Mouse (Mus musculus) kidney, postnatal 0 days (tissue): ENCODE results near the gene Prmt1. TPM values are rescaled to one million over a fixed set of nuclear protein-coding genes. Genes with fewer than 3 reads are reported as not detected.

Experiments used
- ATAC-seq: fragments of 200-750 bp; cut with Nextera tagmentation; replicated peaks from 2 replicates; pipeline ENCODE4 v1.8.0; 2017; ENCODE audit warnings: low read depth, moderate number of reproducible peaks, moderate TSS enrichment, moderate library complexity; ENCODE audit not compliant: low FRiP score
- DNase-seq: peaks from one replicate; pipeline ENCODE4 v3.0.0-alpha.2; 2016; ENCODE audit warnings: low spot score
- H3K27ac ChIP-seq: fragments of 300-500 bp; sonication (generic); 2 replicates; pipeline ENCODE4 v1.5.1; 2014; ENCODE audit warnings: mild to moderate bottlenecking
- H3K27me3 ChIP-seq: fragments of 300-500 bp; sonication (generic); 2 replicates; pipeline ENCODE4 v1.6.1; 2014; ENCODE audit warnings: low read length, mixed read lengths; ENCODE audit not compliant: insufficient read depth
- H3K36me3 ChIP-seq: fragments of 300-500 bp; sonication (generic); 2 replicates; pipeline ENCODE4 v1.6.1; 2014; ENCODE audit warnings: low read length, mixed read lengths; ENCODE audit not compliant: insufficient read depth
- H3K4me1 ChIP-seq: fragments of 300-500 bp; sonication (generic); replicated peaks from 2 replicates; pipeline ENCODE4 v1.6.1; 2014; ENCODE audit warnings: antibody characterized with exemption, low read length, mixed read lengths; ENCODE audit not compliant: insufficient read depth
- H3K4me2 ChIP-seq: fragments of 300-500 bp; sonication (generic); 2 replicates; pipeline ENCODE4 v1.6.1; 2014; ENCODE audit warnings: mild to moderate bottlenecking, low read length, moderate library complexity, mixed read lengths
- H3K4me3 ChIP-seq: fragments of 300-500 bp; sonication (generic); replicated peaks from 2 replicates; pipeline ENCODE4 v1.5.1; 2014; ENCODE audit warnings: low read depth, low read length
- H3K9ac ChIP-seq: fragments of 300-500 bp; sonication (generic); 2 replicates; pipeline ENCODE4 v1.6.1; 2014; ENCODE audit warnings: low read depth, low read length
- H3K9me3 ChIP-seq: fragments of 300-500 bp; sonication (generic); replicated peaks from 2 replicates; pipeline ENCODE4 v1.6.1; 2016; ENCODE audit warnings: low read length, inconsistent platforms, mixed read lengths
- CTCF ChIP-seq: IDR thresholded peaks from 2 replicates; pipeline ENCODE4 v1.5.1; 2016; ENCODE audit warnings: antibody characterized with exemption, low read depth, mild to moderate bottlenecking, moderate library complexity
- WGBS: fragments of 180-500 bp; shearing (Covaris S2); extraction: QIAGEN DNeasy Blood & Tissue Kit; methylation state at CpG from one replicate; pipeline ENCODE4 v1.1.7; 2014; 5-methylcytosine and 5-hydroxymethylcytosine counted together
- polyA plus RNA-seq: library from polyadenylated mRNA; unstranded; fragments of >200 nt; fragmentation: Nextera tagmentation; extraction: Ambion mirVana; gene quantifications from 2 replicates; pipeline ENCODE4 v1.2.1, GENCODE M21; 2015

Prmt1 gene
- polyA plus RNA-seq, 1 experiment from 2014 or later, result 414 TPM

DNA sequence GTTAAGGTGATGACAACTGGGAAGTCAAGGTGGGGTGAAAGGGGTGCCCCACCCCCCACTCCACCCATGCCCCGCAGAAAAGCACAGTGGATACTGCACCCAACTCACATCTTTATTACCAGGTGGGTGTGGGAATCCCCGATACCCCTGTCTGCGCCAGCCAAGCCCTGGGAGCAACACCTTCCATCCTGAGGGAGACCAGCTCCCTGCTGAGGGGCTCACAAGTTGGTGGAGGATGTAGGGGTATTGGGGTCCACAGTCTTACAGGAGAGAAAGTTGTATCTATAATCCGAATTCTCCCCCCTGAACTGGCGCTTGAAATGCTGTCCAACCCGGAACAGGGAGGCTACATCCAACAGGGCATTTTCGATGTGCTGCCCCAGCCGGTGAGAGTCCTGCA lies 27.1 kb downstream of the Prmt1 start:
- Histone ChIP-seq H3K4me1 (no peaks in the 10 kb centered on the region), H3K27ac (no peak overlapping the region), H3K4me3 (no peak overlapping the region), H3K9ac (no peak overlapping the region), H3K9me3 (no peaks in the 10 kb centered on the region), H3K4me2 (no peak overlapping the region), H3K36me3 (peaks cover 14% of the 10 kb centered on the region; the same call in 1 of the 2 replicates), H3K27me3 (no peaks in the 10 kb centered on the region)
- DNase-seq, result no peak
- WGBS, result 85% methylated on average over 8 of the region's 8 CpGs
- TF ChIP-seq CTCF, result no peak
- no peak for ATAC-seq

- peak; percentile 84 for TF ChIP-seq CTCF
- no peak overlapping the region for H3K4me3 ChIP-seq
- no peak overlapping the region for H3K9ac ChIP-seq
- ATAC-seq (no peak), DNase-seq (peak; percentile 77)
- no peaks in the 10 kb centered on the region for H3K4me1 ChIP-seq
- no peaks in the 10 kb centered on the region for H3K9me3 ChIP-seq
- no peaks in the 10 kb centered on the region for H3K27me3 ChIP-seq
- no peak overlapping the region for H3K27ac ChIP-seq
- 49% methylated on average over 7 of the region's 7 CpGs for WGBS
- no peak overlapping the region for H3K4me2 ChIP-seq
- peaks cover 11% of the 10 kb centered on the region; the same call in 1 of the 2 replicates for H3K36me3 ChIP-seq
These were observed 28.2 kb downstream of the Prmt1 start for GRCm38 (mm10) chr7:44958208-44958607.

- Histone ChIP-seq H3K4me1 (no peaks in the 10 kb centered on the region), H3K4me3 (no peak overlapping the region), H3K27me3 (no peaks in the 10 kb centered on the region), H3K36me3 (peaks cover 11% of the 10 kb centered on the region; the same call in 1 of the 2 replicates), H3K9me3 (no peaks in the 10 kb centered on the region), H3K9ac (no peak overlapping the region), H3K4me2 (no peak overlapping the region), H3K27ac (peak overlapping the region; percentile 11; the same call in 1 of the 2 replicates)
- ATAC-seq (no peak), DNase-seq (no peak)
- WGBS, result 62% methylated on average over 20 of the region's 20 CpGs
- no peak for TF ChIP-seq CTCF
These were observed 29.1 kb downstream of the Prmt1 start for GRCm38 (mm10) chr7:44957183-44957835.

GRCm38 (mm10) chr7:44956266-44956665 lies 30.1 kb downstream of the Prmt1 start:
- no peak overlapping the region for H3K4me3 ChIP-seq
- 59% methylated on average over 6 of the region's 6 CpGs for WGBS
- ATAC-seq (no peak), DNase-seq (no peak)
- TF ChIP-seq CTCF, result no peak
- H3K27ac ChIP-seq, result no peak overlapping the region
- H3K4me2 ChIP-seq, result no peak overlapping the region
- no peak overlapping the region for H3K9ac ChIP-seq
- no peaks in the 10 kb centered on the region for H3K9me3 ChIP-seq
- H3K27me3 ChIP-seq, result no peaks in the 10 kb centered on the region
- peaks cover 6% of the 10 kb centered on the region; the same call in 1 of the 2 replicates for H3K36me3 ChIP-seq
- H3K4me1 ChIP-seq, result 0 out of 2 replicates have a peak, but pooled peaks cover 3% of the 10 kb centered on the region

DNA sequence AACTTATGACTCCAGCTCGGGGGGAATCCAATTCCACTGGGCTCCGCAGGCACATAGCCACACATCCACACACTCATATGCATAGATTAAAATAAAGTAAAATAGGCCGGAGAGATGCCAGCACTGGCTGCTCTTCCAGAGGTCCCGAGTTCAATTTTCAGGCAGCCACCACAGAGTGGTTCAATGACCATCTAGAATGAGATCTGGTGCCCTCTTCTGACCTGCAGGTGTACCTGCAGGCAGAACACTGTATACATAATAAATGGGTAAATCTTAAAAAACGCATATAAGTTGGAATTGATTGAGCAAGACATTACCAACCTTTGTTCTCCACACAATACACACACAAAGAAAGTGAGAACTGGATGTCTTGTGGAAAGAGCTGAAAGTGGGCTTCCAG lies 30.7 kb downstream of the Prmt1 start:
- ATAC-seq (no peak), DNase-seq (peak; percentile 58)
- H3K4me2 ChIP-seq, result no peak overlapping the region
- H3K9me3 ChIP-seq, result no peaks in the 10 kb centered on the region
- no peak overlapping the region for H3K27ac ChIP-seq
- peak; percentile 69 for TF ChIP-seq CTCF
- H3K4me3 ChIP-seq, result no peak overlapping the region
- WGBS, result 50% methylated on average over 5 of the region's 5 CpGs
- no peak overlapping the region for H3K9ac ChIP-seq
- 0 out of 2 replicates have a peak, but pooled peaks cover 3% of the 10 kb centered on the region for H3K4me1 ChIP-seq
- H3K36me3 ChIP-seq, result peaks cover 4% of the 10 kb centered on the region; the same call in 1 of the 2 replicates
- H3K27me3 ChIP-seq, result no peaks in the 10 kb centered on the region

GRCm38 (mm10) chr7:44954091-44954885 lies 32.1 kb downstream of the Prmt1 start:
- DNase-seq, result no peak
- TF ChIP-seq CTCF, result no peak
- no peaks in the 10 kb centered on the region for H3K27me3 ChIP-seq
- H3K4me1 ChIP-seq, result 0 out of 2 replicates have a peak, but pooled peaks cover 3% of the 10 kb centered on the region
- no peaks in the 10 kb centered on the region for H3K9me3 ChIP-seq
- no peak for ATAC-seq
- 84% methylated on average over 12 of the region's 12 CpGs for whole genome bisulfite sequencing
- no peak overlapping the region for H3K9ac ChIP-seq
- no peak overlapping the region for H3K4me3 ChIP-seq
- H3K27ac ChIP-seq, result no peak overlapping the region
- H3K4me2 ChIP-seq, result no peak overlapping the region
- H3K36me3 ChIP-seq, result no peaks in the 10 kb centered on the region
